Mouse (Mus musculus): ENCODE results near the gene Nlrc4. TPM values are rescaled to one million over a fixed set of nuclear protein-coding genes. Genes with fewer than 3 reads are reported as not detected.
"Not testable (repeated sequence)": the region's sequence is repeated elsewhere in the genome, so short reads cannot be mapped to it uniquely, and the experiment has no call there.

Nlrc4 gene
- polyA plus RNA-seq, 2 experiments, result 0.17 to 0.19 TPM

DNA sequence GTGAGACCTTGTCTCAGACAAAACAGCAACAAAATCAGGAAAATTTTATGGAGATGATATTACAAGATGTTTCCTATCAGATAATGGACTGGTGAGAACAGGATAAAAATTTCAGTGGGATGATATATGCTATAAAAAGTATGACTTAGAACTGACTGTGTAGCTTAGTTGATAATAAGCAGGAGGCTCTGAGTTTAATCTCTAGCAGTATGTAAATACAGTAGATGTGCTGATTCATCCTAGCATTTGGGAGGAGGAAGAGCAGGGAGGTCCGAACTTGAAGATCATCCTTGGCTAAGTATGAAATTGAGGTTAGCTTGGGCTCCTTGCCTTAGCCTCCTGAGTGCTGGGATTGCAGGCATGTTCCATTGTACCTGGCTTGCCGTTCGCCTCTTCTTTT lies 32.6 kb upstream of the Nlrc4 start:
- DNase-seq (ENCODE audit: low read depth in 3 of 3, low spot score in 3 of 3) (peak in 1 of 3 experiments; percentile 68), ATAC-seq (ENCODE audit: insufficient read depth) (peak; percentile 50)
- peak overlapping the region; percentile 35; the same call in 1 of the 2 replicates for H3K9ac ChIP-seq (replicated peaks)
- no peaks in the 10 kb centered on the region for H3K9me3 ChIP-seq (ENCODE audit: control insufficient read depth, low read length)
- H3K4me3 ChIP-seq (ENCODE audit: insufficient read depth in 1 of 2, low read depth in 2 of 2, low read length in 2 of 2), result peak overlapping the region; percentile 50 to 94
- WGBS (ENCODE audit: insufficient replicate concordance), result 69% methylated on average over 3 of the region's 3 CpGs
- peak overlapping the region; percentile 89 for H3K27ac ChIP-seq
- peaks cover 36% of the 10 kb centered on the region for H3K36me3 ChIP-seq (replicated peaks; ENCODE audit: control insufficient read depth, insufficient read depth, low read depth)
- peak overlapping the region; percentile 72 for H3K4me2 ChIP-seq (ENCODE audit: low read depth)
- no peaks in the 10 kb centered on the region; the same call in 1 of the 2 replicates for H3K27me3 ChIP-seq (ENCODE audit: control insufficient read depth, insufficient read depth, low read length)
- TF ChIP-seq CTCF (IDR thresholded peaks at IDR 0.05; ENCODE audit: low read depth) (no peak), EP300 (IDR thresholded peaks at IDR 0.05; ENCODE audit: low read depth) (no peak)
- peaks cover 8 to 10% of the 10 kb centered on the region in 2 experiments for H3K4me1 ChIP-seq (replicated peaks; ENCODE audit: control insufficient read depth in 2 of 2, insufficient read depth in 2 of 2, low read length in 1 of 2)

DNA sequence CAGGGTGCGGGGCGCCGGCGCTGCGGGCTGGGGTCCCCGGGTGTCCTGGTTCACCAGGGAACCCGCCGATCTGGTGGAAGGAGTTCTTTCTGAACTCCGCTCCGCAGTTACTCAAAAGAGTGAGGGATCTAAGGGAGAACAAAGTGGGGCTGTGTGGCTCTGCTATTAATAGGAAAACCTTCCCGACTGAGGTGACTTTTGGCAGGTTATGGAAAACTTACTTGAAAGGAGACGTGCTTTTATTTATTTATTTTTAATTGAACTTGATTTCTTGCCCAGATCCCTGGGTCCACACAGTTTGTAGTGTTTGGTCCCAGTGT lies 30.9 kb upstream of the Nlrc4 start:
- Histone ChIP-seq H3K4me1 (replicated peaks; ENCODE audit: control insufficient read depth in 2 of 2, insufficient read depth in 2 of 2, low read length in 1 of 2) (peaks cover 8 to 10% of the 10 kb centered on the region in 2 experiments), H3K27ac (peak overlapping the region; percentile 96), H3K9ac (replicated peaks) (peak overlapping the region; percentile 94), H3K27me3 (ENCODE audit: control insufficient read depth, insufficient read depth, low read length) (no peaks in the 10 kb centered on the region; the same call in 1 of the 2 replicates), H3K4me3 (ENCODE audit: insufficient read depth in 1 of 2, low read depth in 2 of 2, low read length in 2 of 2) (peak overlapping the region; percentile 84 to 94), H3K36me3 (replicated peaks; ENCODE audit: control insufficient read depth, insufficient read depth, low read depth) (peaks cover 23% of the 10 kb centered on the region), H3K4me2 (ENCODE audit: low read depth) (peak overlapping the region; percentile 72), H3K9me3 (ENCODE audit: control insufficient read depth, low read length) (no peaks in the 10 kb centered on the region)
- WGBS (ENCODE audit: insufficient replicate concordance), result under 1% methylated on average over 12 of the region's 12 CpGs
- ATAC-seq (ENCODE audit: insufficient read depth) (no peak), DNase-seq (ENCODE audit: low read depth in 3 of 3, low spot score in 3 of 3) (no peak)
- TF ChIP-seq EP300 (IDR thresholded peaks at IDR 0.05; ENCODE audit: low read depth) (no peak), CTCF (IDR thresholded peaks at IDR 0.05; ENCODE audit: low read depth) (no peak)

GRCm38 (mm10) chr17:74489024-74489900 lies 30.3 kb upstream of the Nlrc4 start, which contains the start of gene Yipf4:
Yipf4 (plus strand) TSS chr17:74489493.
- TF ChIP-seq CTCF (IDR thresholded peaks at IDR 0.05; ENCODE audit: low read depth), result no peak
- TF ChIP-seq EP300 (IDR thresholded peaks at IDR 0.05; ENCODE audit: low read depth), result no peak; the same call in 1 of the 2 replicates
- H3K27ac ChIP-seq, result peak within 1 kb of the TSS; percentile 96
- H3K9me3 ChIP-seq (ENCODE audit: control insufficient read depth, low read length), result no peaks in the 10 kb centered on the region
- no peaks in the 10 kb centered on the region; the same call in 1 of the 2 replicates for H3K27me3 ChIP-seq (ENCODE audit: control insufficient read depth, insufficient read depth, low read length)
- WGBS (ENCODE audit: insufficient replicate concordance), result 4% methylated on average over 58 of the region's 58 CpGs
- peak; percentile 98 for ATAC-seq (ENCODE audit: insufficient read depth)
- H3K4me3 ChIP-seq (ENCODE audit: insufficient read depth in 1 of 2, low read depth in 2 of 2, low read length in 2 of 2), result peak within 1 kb of the TSS; percentile 84 to 94
- DNase-seq (ENCODE audit: low read depth in 3 of 3, low spot score in 3 of 3), result peak; percentile 93 to 95 (median 93)
- H3K36me3 ChIP-seq (replicated peaks; ENCODE audit: control insufficient read depth, insufficient read depth, low read depth), result peaks cover 17% of the 10 kb centered on the region
- H3K9ac ChIP-seq (replicated peaks), result peak within 1 kb of the TSS; percentile 94
- H3K4me2 ChIP-seq (ENCODE audit: low read depth), result peak within 1 kb of the TSS; percentile 72
- peaks cover 8 to 10% of the 10 kb centered on the region in 2 experiments for H3K4me1 ChIP-seq (replicated peaks; ENCODE audit: control insufficient read depth in 2 of 2, insufficient read depth in 2 of 2, low read length in 1 of 2)

- H3K36me3 ChIP-seq (replicated peaks; ENCODE audit: control insufficient read depth, insufficient read depth, low read depth), result no peaks in the 10 kb centered on the region
- 67% methylated on average over 14 of the region's 14 CpGs for WGBS (ENCODE audit: insufficient replicate concordance)
- no peaks in the 10 kb centered on the region for H3K27me3 ChIP-seq (ENCODE audit: control insufficient read depth, insufficient read depth, low read length)
- TF ChIP-seq CTCF (IDR thresholded peaks at IDR 0.05; ENCODE audit: low read depth) (no peak), EP300 (IDR thresholded peaks at IDR 0.05; ENCODE audit: low read depth) (no peak)
- H3K4me1 ChIP-seq (replicated peaks; ENCODE audit: control insufficient read depth in 2 of 2, insufficient read depth in 2 of 2, low read length in 1 of 2), result no peaks in the 10 kb centered on the region
- no peak overlapping the region for H3K9ac ChIP-seq (replicated peaks)
- ATAC-seq (ENCODE audit: insufficient read depth), result no peak
- no peak overlapping the region for H3K27ac ChIP-seq
- no peak for DNase-seq (ENCODE audit: low read depth in 3 of 3, low spot score in 3 of 3)
- H3K4me2 ChIP-seq (ENCODE audit: low read depth), result no peak overlapping the region
- H3K4me3 ChIP-seq (ENCODE audit: insufficient read depth in 1 of 2, low read depth in 2 of 2, low read length in 2 of 2), result no peak overlapping the region
- H3K9me3 ChIP-seq (ENCODE audit: control insufficient read depth, low read length), result no peaks in the 10 kb centered on the region
Measured at GRCm38 (mm10) chr17:74480361-74481069, 21.6 kb upstream of the Nlrc4 start.

DNA sequence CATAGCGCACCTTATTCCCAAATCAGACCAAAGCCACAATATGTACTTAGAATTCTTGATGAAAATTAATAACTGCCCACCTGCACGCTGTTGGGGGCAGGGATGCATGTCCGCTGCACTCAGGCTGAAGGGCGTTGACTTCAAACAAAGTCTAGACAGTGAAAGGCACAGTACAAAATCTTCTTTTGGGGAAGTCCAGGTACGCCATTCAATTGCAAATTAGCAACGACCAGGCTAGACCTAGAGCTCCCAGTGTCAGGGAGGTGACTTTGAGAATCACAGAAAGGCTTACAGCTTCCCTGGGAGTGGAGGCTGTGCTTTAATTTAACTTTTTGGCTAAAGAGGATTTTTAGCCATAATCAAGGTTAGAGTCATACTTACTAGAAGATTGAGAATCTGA lies 11.2 kb upstream of the Nlrc4 start:
- H3K27ac ChIP-seq; H3K4me3 ChIP-seq (ENCODE audit: insufficient read depth in 1 of 2, low read depth in 2 of 2, low read length in 2 of 2); H3K9ac ChIP-seq (replicated peaks); H3K9me3 ChIP-seq (ENCODE audit: control insufficient read depth, low read length); H3K4me2 ChIP-seq (ENCODE audit: low read depth); H3K4me1 ChIP-seq (replicated peaks; ENCODE audit: control insufficient read depth in 2 of 2, insufficient read depth in 2 of 2, low read length in 1 of 2); ATAC-seq (ENCODE audit: insufficient read depth); H3K36me3 ChIP-seq (replicated peaks; ENCODE audit: control insufficient read depth, insufficient read depth, low read depth); DNase-seq (ENCODE audit: low read depth in 3 of 3, low spot score in 3 of 3); H3K27me3 ChIP-seq (ENCODE audit: control insufficient read depth, insufficient read depth, low read length): not testable (repeated sequence)
- 61% methylated on average over 6 of the region's 6 CpGs for WGBS (ENCODE audit: insufficient replicate concordance)

DNA sequence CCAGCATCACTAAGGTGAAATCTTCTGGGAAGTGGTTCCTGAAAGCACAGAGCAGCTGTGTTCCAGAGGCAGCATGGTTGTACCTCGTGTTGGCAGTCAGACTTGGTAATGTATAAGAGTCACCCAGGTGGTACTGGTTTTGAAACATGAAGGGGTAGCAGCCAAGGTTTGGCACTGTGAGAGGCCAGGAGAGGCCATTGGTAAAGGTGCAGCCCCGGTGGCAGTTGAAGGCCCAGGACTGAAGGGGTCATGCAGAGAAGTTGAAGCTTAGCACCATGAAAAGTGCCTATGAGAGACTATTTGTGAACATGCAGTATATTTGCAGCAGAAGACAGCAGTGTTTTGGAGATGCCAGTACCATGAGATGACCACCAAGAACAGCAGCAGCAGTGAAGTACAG lies 9.0 kb upstream of the Nlrc4 start:
- not testable (repeated sequence) for ATAC-seq (ENCODE audit: insufficient read depth); DNase-seq (ENCODE audit: low read depth in 3 of 3, low spot score in 3 of 3)
- WGBS (ENCODE audit: insufficient replicate concordance), result 57% methylated on average over 2 of the region's 2 CpGs

More for the DNA sequence above, 9.0 kb upstream of the Nlrc4 start:
- not testable (repeated sequence) for H3K4me2 ChIP-seq (ENCODE audit: low read depth); H3K9ac ChIP-seq (replicated peaks); H3K9me3 ChIP-seq (ENCODE audit: control insufficient read depth, low read length); H3K4me1 ChIP-seq (replicated peaks; ENCODE audit: control insufficient read depth in 2 of 2, insufficient read depth in 2 of 2, low read length in 1 of 2); H3K27ac ChIP-seq; H3K4me3 ChIP-seq (ENCODE audit: insufficient read depth in 1 of 2, low read depth in 2 of 2, low read length in 2 of 2); H3K36me3 ChIP-seq (replicated peaks; ENCODE audit: control insufficient read depth, insufficient read depth, low read depth); H3K27me3 ChIP-seq (ENCODE audit: control insufficient read depth, insufficient read depth, low read length)

All from liver, embryonic 14.5 days (tissue).